Mouse (Mus musculus): Measurements from ENCODE around the gene Tpm3-rs7.
"Not testable (repeated sequence)": the region's sequence is repeated elsewhere in the genome, so short reads cannot be mapped to it uniquely, and the experiment has no call there.

Tpm3-rs7 gene

GRCm38 (mm10) chr14:113314499-113314898 is at the start of gene Tpm3-rs7:
Gene Tpm3-rs7 (plus strand): TSS chr14:113314608.
- DNase-seq (ENCODE audit: low read depth in 1 of 2, low spot score in 2 of 2): not testable (repeated sequence)

GRCm38 (mm10) chr14:113317023-113317422 is 2.6 kb downstream of the Tpm3-rs7 start:
- DNase-seq (ENCODE audit: low read depth in 1 of 2, low spot score in 2 of 2): no peak

DNA sequence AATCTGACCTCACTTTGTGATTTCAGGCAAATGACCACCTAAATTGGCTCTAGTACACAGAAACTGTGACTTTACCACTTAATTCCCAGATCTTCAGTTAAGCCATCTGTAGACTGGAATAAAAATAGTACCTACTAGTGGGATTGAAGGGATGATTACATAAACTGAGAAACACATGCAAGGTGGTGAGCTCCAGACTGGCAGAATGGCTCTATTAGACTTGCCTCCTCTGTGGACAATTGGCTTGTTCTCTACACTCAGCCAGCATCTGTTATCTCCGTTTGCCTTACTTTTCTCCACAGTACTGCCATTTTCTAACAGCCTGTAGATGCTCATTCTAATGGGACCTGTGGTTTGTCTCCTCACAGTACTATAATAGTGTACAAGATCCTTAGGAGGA is 49.0 kb downstream of the Tpm3-rs7 start:
- DNase-seq (ENCODE audit: low read depth in 1 of 2, low spot score in 2 of 2): no peak
